Mouse (Mus musculus): ENCODE results near the gene Hhipl1. TPM values are rescaled to one million over a fixed set of nuclear protein-coding genes. Genes with fewer than 3 reads are reported as not detected.
A peak's percentile ranks its signal among the peaks of the same experiment; 100 is the strongest.

Hhipl1 gene
- 1.5 and 1.6 TPM in 2 replicates for polyA plus RNA-seq (2015; fragmentation: Nextera tagmentation; extraction: Ambion mirVana)

DNA sequence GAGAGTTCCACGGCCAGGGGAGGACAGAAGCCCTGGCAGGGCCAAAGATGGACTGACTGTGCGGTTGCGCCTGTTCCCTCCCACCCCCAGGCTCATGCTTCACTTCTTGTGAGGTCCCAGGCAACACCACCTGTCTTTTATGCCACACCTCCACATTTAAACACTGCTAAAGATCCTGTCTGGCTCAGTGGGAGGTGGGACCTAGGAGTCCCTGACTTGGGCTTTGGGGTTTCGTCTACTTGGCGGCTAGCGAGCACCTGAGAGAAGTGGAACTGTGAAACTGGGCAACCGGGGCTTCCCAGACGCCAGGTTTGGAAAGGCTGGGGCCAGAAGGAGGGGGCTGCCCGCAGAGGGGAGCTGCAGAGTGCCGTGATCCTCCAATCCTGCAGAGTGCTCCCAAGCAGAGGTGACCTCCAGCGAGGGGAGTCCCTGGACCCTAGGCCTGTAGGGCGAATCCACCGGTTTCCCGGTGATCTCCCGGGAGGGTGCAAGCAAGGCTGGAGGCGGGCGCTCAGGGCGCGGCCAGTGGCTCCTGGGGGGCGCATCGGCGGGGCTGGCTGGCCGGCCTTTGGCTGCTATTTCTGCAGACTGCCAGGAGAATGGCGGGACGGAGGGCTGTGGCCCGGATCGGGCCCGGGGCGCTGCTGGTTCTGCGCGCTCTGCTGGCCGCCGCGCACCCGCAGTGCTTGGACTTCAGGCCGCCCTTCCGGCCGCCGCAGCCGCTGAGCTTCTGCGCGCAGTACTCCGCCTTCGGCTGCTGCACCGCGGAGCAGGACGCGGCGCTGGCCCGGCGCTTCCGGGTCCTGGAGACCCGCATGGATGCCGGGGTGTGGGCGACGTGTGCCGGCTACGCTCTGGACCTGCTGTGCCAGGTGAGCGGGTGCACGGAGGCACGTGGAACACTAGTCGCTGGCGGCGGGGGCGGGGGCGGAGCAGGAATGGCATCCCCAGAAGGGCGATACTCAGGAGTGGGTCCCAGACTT, at the start of gene Hhipl1:
Gene Hhipl1 (plus strand): TSS at position 459 of the 983 bp plus-strand sequence.
- H3K4me3 ChIP-seq: peak within 1 kb of the TSS; percentile 55
- no peak within 1 kb of the TSS; the same call in 1 of the 2 replicates for H3K27ac ChIP-seq
- H3K27me3 ChIP-seq: peaks cover 15% of the 10 kb centered on the region
- peak; percentile 53 for ATAC-seq (ENCODE audit: low FRiP score)
- H3K4me2 ChIP-seq: peak within 1 kb of the TSS; percentile 97
- H3K9me3 ChIP-seq: no peaks in the 10 kb centered on the region
- H3K4me1 ChIP-seq (replicated peaks): peaks cover 23% of the 10 kb centered on the region
- WGBS: 4% methylated on average over 66 of the region's 67 CpGs
- H3K9ac ChIP-seq: peak within 1 kb of the TSS; percentile 87
- no peaks in the 10 kb centered on the region for H3K36me3 ChIP-seq

DNA sequence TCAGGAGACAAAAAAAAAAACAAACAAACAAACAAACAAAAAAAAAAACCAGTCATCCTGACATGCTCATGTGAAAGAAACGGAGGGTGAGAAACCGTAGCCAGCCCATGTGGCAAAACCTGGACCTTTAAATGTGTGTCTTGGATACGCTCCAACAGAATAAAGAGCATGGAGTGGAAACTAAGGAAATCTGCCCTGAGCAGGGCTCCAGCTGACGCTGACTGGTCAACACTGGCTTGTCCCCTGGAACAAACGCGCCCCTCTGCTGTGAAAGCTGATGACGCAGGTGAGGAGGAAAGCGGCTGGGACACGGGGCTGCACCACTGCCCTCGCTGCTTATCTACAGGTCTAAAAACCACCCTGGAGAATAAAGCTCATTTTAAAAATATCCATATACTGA, 49.3 kb upstream of the Hhipl1 start:
- 37% methylated on average over 10 of the region's 10 CpGs for WGBS
- Histone ChIP-seq H3K4me2 (no peak overlapping the region), H3K9ac (0 out of 2 replicates have a peak overlapping the region, but pooled peaks have one; percentile 35)

DNA sequence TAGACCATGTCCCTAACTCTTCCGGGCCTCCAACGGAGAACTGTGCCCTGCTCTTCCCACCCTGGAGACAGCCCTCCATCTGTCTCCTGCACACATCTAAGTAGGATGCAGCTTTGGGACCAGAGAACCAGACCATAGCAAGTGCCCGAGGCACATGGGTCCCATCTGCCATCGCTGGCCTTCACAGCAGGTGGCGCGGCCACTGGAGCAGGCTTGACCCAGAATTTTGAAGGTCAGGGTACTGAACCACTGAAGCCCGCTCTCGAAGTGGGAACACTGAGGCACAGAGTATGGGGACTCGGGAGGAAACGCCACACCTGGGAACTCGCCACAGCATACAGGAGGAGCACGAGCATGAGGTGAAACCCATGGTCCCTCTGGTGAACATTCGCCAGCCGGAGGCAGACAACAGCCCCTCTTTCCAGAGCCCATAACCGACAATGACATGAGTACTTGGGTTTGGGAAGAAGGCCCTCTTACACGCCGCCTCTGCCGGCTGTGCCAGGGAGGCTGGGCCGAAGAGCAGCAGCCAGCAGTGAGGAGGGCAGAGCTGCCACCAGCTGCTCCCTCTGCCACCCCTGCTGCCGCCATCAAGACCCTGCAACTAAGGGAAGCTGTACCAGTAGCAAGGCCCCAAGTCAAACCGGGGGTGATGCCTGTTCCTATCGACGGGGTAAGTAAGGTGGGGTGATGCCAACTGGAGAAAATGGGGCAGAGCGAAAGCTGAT, 46.6 kb upstream of the Hhipl1 start:
- Histone ChIP-seq H3K27me3 (no peaks in the 10 kb centered on the region), H3K9me3 (no peaks in the 10 kb centered on the region), H3K4me3 (no peak overlapping the region), H3K27ac (peak overlapping the region; percentile 66), H3K4me2 (no peak overlapping the region), H3K4me1 (replicated peaks) (peaks cover 90% of the 10 kb centered on the region), H3K36me3 (no peaks in the 10 kb centered on the region), H3K9ac (no peak overlapping the region; the same call in 1 of the 2 replicates)
- WGBS: 71% methylated on average over 24 of the region's 24 CpGs
- no peak for ATAC-seq (ENCODE audit: low FRiP score)

More for the DNA sequence above, 49.3 kb upstream of the Hhipl1 start:
- H3K27ac ChIP-seq: peak overlapping the region; percentile 58; the same call in 1 of the 2 replicates
- no peaks in the 10 kb centered on the region for H3K9me3 ChIP-seq
- no peak for ATAC-seq (ENCODE audit: low FRiP score)
- no peak overlapping the region for H3K4me3 ChIP-seq
- H3K4me1 ChIP-seq (replicated peaks): peaks cover 90% of the 10 kb centered on the region
- H3K36me3 ChIP-seq: no peaks in the 10 kb centered on the region
- no peaks in the 10 kb centered on the region for H3K27me3 ChIP-seq

GRCm38 (mm10) chr12:108260950-108261349, 45.1 kb upstream of the Hhipl1 start:
- Histone ChIP-seq H3K4me1 (replicated peaks) (peaks cover 95% of the 10 kb centered on the region), H3K9ac (no peak overlapping the region)
- 72% methylated on average over 12 of the region's 12 CpGs for WGBS

DNA sequence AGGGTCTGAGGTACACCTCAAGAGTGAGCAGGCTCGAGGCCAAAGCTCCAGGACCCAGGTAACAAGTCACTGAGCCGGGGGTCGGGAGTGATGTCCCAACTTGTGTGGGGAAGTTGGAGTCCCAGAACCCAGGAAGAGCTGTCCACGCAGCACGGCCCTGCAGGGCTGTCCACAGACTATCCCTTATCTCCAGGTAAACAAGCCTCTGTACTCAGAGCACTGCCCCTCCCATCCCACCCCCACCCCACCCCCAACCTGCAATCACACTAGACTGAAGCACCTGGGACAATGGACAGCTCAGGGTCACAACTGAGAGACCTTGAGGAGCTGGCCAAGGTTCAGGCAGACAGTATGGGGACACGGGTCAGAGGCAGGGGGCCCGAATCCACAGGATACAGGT, 41.2 kb upstream of the Hhipl1 start:
- H3K9ac ChIP-seq: peak overlapping the region; percentile 77; the same call in 1 of the 2 replicates

More at GRCm38 (mm10) chr12:108260950-108261349, 45.1 kb upstream of the Hhipl1 start:
- no peak overlapping the region for H3K4me2 ChIP-seq
- no peaks in the 10 kb centered on the region for H3K36me3 ChIP-seq
- H3K4me3 ChIP-seq: no peak overlapping the region
- H3K27ac ChIP-seq: 0 out of 2 replicates have a peak overlapping the region, but pooled peaks have one; percentile 32
- no peaks in the 10 kb centered on the region for H3K27me3 ChIP-seq
- no peak for ATAC-seq (ENCODE audit: low FRiP score)
- no peaks in the 10 kb centered on the region for H3K9me3 ChIP-seq

DNA sequence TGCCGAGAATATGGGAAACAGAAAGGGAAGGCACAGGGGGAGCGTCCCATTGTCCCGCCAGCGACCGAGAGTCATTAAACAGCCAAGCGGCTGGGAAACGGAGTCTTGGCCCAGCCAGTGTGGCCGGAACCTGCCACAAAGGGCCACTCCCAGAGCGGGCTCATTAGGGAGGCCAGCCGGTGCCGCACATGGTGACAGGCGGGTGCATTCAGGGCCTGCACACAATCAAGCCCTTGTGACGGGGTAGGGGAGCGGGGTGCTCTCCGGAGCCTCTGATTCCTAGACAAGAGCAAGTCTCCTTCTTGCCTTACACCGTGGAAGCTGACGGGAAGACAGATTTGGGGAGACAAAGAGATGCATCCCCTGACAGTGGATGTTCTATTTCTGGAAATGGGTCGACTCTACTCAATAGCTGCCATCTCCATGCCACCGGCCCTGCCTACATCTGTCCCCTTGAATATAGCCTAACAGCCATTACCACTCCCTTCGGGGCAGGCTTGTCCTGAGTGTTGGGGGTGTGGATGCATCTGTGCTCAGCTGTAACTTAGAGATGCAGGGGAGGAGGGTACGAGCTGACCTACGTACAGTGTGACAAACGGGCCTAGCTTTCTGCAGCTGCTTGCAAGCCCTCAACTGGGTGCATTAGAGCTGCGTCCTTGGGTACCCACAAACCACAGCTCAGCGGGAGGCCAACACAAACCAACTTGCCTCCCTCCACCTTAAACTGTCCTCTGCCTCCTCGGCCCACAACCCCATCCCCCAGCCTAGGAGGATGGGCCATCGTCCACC, 40.0 kb upstream of the Hhipl1 start:
- ATAC-seq (ENCODE audit: low FRiP score): peak; percentile 65
- no peaks in the 10 kb centered on the region for H3K27me3 ChIP-seq
- H3K27ac ChIP-seq: peak overlapping the region; percentile 94
- no peaks in the 10 kb centered on the region for H3K36me3 ChIP-seq
- H3K4me2 ChIP-seq: peak overlapping the region; percentile 54
- H3K4me1 ChIP-seq (replicated peaks): peaks cover 95% of the 10 kb centered on the region
- no peaks in the 10 kb centered on the region for H3K9me3 ChIP-seq
- WGBS: 9% methylated on average over 27 of the region's 27 CpGs
- peak overlapping the region; percentile 27 for H3K4me3 ChIP-seq
- peak overlapping the region; percentile 77 for H3K9ac ChIP-seq

More for the DNA sequence above, 41.2 kb upstream of the Hhipl1 start:
- H3K4me2 ChIP-seq: peak overlapping the region; percentile 9; the same call in 1 of the 2 replicates
- ATAC-seq (ENCODE audit: low FRiP score): no peak
- no peaks in the 10 kb centered on the region for H3K9me3 ChIP-seq
- H3K36me3 ChIP-seq: no peaks in the 10 kb centered on the region
- H3K27me3 ChIP-seq: no peaks in the 10 kb centered on the region
- H3K4me1 ChIP-seq (replicated peaks): peaks cover 95% of the 10 kb centered on the region
- 68% methylated on average over 7 of the region's 7 CpGs for WGBS
- H3K4me3 ChIP-seq: no peak overlapping the region
- H3K27ac ChIP-seq: peak overlapping the region; percentile 94

GRCm38 (mm10) chr12:108267653-108268052, 38.4 kb upstream of the Hhipl1 start:
- Histone ChIP-seq H3K4me2 (no peak overlapping the region), H3K27me3 (no peaks in the 10 kb centered on the region), H3K9me3 (no peaks in the 10 kb centered on the region), H3K9ac (no peak overlapping the region), H3K4me1 (replicated peaks) (peaks cover 97% of the 10 kb centered on the region), H3K36me3 (no peaks in the 10 kb centered on the region), H3K4me3 (no peak overlapping the region), H3K27ac (peak overlapping the region; percentile 94)
- ATAC-seq (ENCODE audit: low FRiP score): no peak
- WGBS: 80% methylated on average over 7 of the region's 7 CpGs

GRCm38 (mm10) chr12:108268970-108269369, 37.1 kb upstream of the Hhipl1 start:
- Histone ChIP-seq H3K27me3 (no peaks in the 10 kb centered on the region), H3K36me3 (no peaks in the 10 kb centered on the region), H3K4me3 (no peak overlapping the region), H3K4me2 (no peak overlapping the region), H3K9me3 (no peaks in the 10 kb centered on the region), H3K27ac (no peak overlapping the region), H3K9ac (peak overlapping the region; percentile 25; the same call in 1 of the 2 replicates), H3K4me1 (replicated peaks) (peaks cover 97% of the 10 kb centered on the region)
- WGBS: 91% methylated on average over 10 of the region's 10 CpGs
- no peak for ATAC-seq (ENCODE audit: low FRiP score)

DNA sequence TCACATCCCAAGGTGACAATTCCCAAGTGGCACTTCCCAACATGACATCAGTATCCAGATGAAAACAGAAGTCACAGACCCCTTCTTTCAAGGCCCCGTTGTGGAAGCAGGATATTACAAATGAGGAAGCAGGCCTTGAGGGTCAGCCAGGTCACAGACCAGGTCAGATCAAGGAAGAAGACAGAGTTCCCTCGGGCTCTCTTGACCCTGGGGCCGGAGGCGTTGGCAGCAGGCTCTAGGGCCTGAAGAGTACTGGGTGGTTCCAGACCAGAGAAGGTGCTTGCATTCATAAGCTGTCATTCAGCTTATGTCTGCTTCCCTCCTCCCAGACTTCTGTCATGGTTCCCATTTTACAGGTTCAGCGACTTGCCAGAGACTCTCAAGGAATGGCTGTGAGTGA, 36.4 kb upstream of the Hhipl1 start:
- H3K4me2 ChIP-seq: no peak overlapping the region; the same call in 1 of the 2 replicates
- H3K4me1 ChIP-seq (replicated peaks): peaks cover 97% of the 10 kb centered on the region
- no peak overlapping the region for H3K4me3 ChIP-seq
- no peaks in the 10 kb centered on the region for H3K36me3 ChIP-seq
- WGBS: 58% methylated on average over 5 of the region's 5 CpGs
- no peak overlapping the region for H3K9ac ChIP-seq
- H3K27me3 ChIP-seq: no peaks in the 10 kb centered on the region
- no peak for ATAC-seq (ENCODE audit: low FRiP score)
- H3K9me3 ChIP-seq: no peaks in the 10 kb centered on the region
- H3K27ac ChIP-seq: no peak overlapping the region

- WGBS: 53% methylated on average over 11 of the region's 13 CpGs
- Histone ChIP-seq H3K36me3 (no peaks in the 10 kb centered on the region), H3K27ac (0 out of 2 replicates have a peak overlapping the region, but pooled peaks have one; percentile 42), H3K4me3 (peak overlapping the region; percentile 88), H3K4me1 (replicated peaks) (peaks cover 91% of the 10 kb centered on the region), H3K4me2 (peak overlapping the region; percentile 81), H3K9me3 (no peaks in the 10 kb centered on the region), H3K27me3 (no peaks in the 10 kb centered on the region), H3K9ac (peak overlapping the region; percentile 94)
- no peak for ATAC-seq (ENCODE audit: low FRiP score)
These were observed 35.7 kb upstream of the Hhipl1 start for GRCm38 (mm10) chr12:108270240-108270919.

All from hindbrain, embryonic 13.5 days (tissue).